Mouse (Mus musculus) WW6 (cell line): ENCODE measurements at regions not wholly inside any gene's neighbourhood (a gene's known extent, or its start where the extent isn't known, plus 50 kb on each side); places are given as distances from the start of the nearest gene placed in this dataset.
"Not testable (repeated sequence)": the region's sequence is repeated elsewhere in the genome, so short reads cannot be mapped to it uniquely, and the experiment has no call there.

Experiments
- DNase-seq: peaks from one replicate; pipeline ENCODE4 v3.0.0-alpha.2; 2013; ENCODE audit warnings: low read depth, low spot score

GRCm38 (mm10) chr10:46629876-46630275, 1052.2 kb downstream of the Hace1 start:
- no peak for DNase-seq

GRCm38 (mm10) chr10:46663041-46663440, 1085.4 kb downstream of the Hace1 start:
- DNase-seq, result no peak

GRCm38 (mm10) chr10:46689823-46690372, 1112.3 kb downstream of the Hace1 start:
- peak; percentile 22 for DNase-seq

DNA sequence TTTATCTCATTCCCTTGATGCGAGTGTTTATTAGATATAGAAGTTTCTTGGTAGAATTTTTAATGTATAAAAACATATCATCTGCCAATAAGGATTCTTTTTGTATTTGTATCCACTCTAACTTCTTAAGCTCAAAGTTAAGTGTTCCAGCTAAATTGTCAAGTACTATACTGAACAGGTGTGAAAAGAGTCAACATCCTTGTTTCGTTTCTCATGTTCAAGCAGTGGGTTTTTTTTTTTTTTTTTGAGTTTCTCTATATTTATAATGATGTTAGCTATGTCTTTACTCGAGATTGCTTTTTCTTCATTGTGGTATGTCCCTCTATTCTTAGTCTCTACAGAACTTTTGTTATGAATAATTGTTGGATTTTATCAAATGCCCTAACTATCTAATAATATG, 1115.0 kb downstream of the Hace1 start:
- DNase-seq, result no peak

DNA sequence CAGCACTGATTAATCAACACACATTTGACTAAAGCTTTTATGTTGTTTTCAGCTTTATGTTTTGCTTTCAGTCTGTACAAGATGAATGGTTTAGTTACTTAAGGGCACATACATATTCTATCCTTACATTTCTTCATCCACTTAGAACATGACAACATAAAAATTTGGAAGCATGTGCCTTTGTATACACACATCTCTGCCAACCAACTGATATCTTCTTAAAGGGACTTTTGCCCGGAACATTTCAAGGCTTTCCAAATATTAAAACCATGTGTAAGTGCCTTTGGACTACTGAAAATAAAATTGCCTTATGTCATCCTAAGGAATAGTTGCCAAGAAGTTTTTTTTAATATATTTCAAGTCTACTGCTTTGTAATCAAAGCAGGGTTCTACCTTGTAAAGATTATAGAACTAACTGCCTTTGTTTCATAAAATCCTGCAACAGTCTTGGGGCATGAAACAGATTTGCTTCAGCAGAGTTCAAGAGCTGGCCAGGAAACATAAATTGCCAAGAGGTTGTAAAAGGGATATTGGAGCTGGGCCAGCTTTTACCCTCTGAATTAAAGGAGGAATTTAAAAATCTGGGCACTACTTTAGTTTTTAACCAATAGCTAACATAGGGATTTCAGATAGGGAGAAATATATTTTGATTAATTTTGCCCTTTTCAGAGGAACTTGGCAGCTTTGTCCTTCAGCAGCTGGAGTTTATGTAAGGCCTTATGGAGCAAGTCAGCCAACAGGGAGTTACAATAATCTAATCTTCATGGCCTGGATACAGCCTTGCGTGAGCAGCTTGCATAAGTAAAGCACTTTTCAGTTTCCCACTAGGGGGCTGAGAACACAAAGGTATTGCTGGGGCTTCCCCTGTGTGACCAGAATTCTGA, 1120.0 kb downstream of the Hace1 start:
- no peak for DNase-seq

GRCm38 (mm10) chr10:46701221-46701620, 1123.6 kb downstream of the Hace1 start:
- DNase-seq, result no peak

GRCm38 (mm10) chr10:46708022-46708421, 1130.4 kb downstream of the Hace1 start:
- not testable (repeated sequence) for DNase-seq

DNA sequence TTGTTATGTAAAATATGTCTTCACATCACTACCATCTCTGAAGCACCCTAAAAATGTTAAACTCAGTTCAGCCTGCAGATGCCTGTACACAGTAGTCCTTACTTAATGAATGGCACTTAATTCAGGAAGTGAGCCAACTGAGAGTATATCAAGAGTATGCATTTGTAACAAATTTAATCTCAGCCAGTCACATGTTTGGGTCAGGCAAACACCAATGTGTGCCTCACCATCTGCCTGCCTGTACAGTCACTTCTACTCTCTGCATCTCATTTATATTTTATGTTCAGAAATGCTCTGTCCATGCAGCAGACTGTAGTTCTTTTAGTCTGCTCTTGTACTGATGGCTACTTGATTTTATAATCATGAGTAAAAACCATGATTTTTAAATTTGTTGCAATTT, 1135.1 kb downstream of the Hace1 start:
- DNase-seq, result no peak

DNA sequence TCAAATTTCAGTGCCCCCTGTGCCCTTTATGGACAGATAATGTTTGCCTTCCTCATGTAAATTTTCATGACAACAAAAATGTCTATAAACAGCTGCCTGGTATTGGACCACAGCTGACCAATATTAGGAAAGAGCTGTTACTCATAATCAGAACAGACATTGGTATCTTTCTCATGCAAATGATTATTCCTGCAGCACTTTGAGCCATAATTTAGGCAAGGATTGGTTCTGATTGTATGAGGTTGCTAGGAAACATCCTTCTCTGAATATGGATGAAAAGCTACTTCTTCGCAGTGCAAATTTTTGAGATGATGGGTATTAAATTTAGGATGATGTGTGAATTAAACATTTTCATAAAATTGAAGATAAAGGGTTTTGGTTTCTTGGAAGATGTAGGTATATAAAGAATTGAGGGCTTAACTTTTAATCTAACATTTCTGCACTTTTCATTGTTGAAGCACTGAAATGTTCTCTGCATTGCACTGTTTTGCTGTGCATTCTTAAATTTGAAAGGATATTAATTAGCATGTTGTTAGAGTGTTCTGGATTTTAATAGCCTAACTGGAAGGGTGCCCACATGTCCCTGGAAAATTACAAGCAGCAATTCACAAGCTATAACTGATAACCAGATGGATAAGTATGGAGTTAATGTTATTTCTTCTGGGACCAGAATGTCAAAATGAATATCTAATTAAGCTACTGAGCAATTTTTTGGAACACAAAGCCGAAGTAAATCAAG, 1140.9 kb downstream of the Hace1 start:
- no peak for DNase-seq

- no peak for DNase-seq
Measured at GRCm38 (mm10) chr10:46719088-46719469, 1141.5 kb downstream of the Hace1 start.

GRCm38 (mm10) chr10:46723666-46724065, 1146.0 kb downstream of the Hace1 start:
- DNase-seq, result no peak

GRCm38 (mm10) chr10:46730601-46731000, 1153.0 kb downstream of the Hace1 start:
- no peak for DNase-seq

DNA sequence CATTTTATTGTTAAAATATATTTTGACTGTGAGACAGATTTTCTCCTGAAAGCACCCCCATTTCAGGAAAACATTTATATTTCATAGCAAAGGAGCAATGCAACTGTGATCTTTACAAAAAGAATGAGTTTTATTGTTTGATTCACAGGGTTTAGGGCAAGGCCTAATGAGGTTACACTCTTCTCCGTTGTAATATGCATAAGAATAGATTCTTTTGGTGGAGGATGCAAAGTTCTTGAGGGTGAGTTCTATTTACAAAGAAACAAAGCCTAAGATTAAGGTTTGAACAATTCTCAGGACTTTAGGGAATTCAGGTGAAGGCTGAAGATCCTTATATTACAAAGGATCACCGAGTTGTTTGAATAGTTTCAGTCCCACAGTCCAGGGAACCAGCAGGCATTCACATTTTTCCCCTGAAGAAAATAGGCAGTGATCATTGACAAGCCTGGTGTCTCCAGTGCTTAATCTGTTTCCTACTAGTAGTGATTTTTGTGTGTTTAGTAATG, 1156.2 kb downstream of the Hace1 start:
- DNase-seq, result no peak

DNA sequence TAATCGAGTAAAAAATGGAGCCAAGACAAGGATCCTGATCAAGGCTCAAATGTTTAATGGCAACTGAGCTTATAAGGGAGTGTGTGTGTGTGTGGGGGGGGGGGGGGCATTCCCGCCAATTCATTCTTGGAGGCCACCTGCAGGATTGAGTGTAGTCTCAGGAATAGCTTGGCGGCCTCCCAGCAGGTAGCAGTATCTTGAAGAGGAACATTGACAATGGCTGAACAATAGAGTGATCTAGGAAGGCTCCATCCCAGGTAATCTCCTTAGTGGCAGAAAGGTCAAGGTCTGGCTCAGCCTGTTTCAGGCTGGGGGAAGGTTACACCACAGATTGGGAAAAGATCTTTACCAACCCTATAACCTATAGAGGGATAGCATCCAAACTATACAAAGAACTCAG, 1163.5 kb downstream of the Hace1 start:
- DNase-seq, result no peak

DNA sequence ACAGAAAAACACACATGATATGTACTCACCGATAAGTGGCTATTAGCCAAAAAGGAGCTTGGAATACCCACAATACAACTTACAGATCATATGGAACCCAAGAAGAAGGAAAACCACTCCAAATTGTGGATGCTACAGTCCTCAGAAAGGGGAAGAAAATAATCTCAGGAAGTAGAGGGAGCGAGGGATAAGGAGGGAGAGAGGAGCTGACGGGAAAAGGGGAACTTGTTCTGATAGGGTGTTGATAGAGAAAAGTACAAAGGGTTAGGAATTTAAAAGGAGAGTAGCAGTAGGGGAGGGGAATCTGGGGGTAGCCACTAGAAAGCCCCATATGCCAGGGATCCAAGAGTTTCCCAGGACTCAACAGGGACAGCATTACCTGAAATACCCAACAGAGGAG, 1164.5 kb downstream of the Hace1 start:
- no peak for DNase-seq

DNA sequence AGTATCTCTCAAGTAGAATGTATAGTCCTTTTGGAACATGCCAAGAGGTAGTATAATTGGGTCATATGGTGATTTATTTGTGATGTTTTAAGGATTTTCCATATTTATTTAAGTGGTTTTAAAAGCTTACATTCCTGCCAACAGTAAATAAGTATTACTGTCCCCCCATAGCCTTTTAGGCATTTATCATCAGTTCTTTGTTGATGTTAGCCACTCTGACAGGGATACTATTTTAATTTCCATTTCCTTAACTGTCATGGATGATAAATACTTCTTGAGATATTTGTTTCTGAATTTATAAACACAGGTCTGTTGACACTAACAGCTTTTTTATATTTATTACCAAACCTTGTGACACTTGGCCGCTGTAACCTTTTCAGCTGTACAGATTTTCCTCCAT, 1183.3 kb downstream of the Hace1 start:
- DNase-seq, result no peak

- no peak for DNase-seq
Measured at GRCm38 (mm10) chr10:46778729-46779128, 1201.1 kb downstream of the Hace1 start.

- not testable (repeated sequence) for DNase-seq
Measured at GRCm38 (mm10) chr10:46785723-46786122, 1208.1 kb downstream of the Hace1 start.

DNA sequence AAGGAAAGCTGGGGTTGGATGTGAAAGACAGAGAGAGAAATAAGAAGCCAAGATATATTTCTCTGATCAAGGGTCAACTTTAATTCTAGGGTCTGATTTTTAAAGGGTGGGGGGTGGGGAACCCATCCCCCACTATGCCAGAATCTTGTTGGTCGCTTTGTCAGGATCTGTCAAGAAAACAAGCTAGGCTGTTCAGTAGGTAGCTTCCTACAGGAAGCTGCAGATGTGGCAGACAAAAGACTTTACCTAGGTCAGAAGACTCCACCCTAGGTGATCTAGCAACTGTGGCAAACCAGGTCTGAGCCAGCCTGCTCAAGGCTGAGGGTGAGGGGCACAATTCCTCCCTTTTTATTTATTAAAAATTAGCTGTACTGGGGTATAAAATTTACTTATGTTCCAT, 1236.6 kb downstream of the Hace1 start:
- no peak for DNase-seq

GRCm38 (mm10) chr10:46819133-46819532, 1241.5 kb downstream of the Hace1 start:
- no peak for DNase-seq

GRCm38 (mm10) chr10:46819965-46820364, 1242.3 kb downstream of the Hace1 start:
- no peak for DNase-seq

- DNase-seq, result no peak
Measured at GRCm38 (mm10) chr10:46823837-46824236, 1246.2 kb downstream of the Hace1 start.
